Mouse (Mus musculus) lung, postnatal 0 days (tissue): Measurements from ENCODE around the gene Tmem269. TPM values are rescaled to one million over a fixed set of nuclear protein-coding genes. Genes with fewer than 3 reads are reported as not detected.
A peak's percentile ranks its signal among the peaks of the same experiment; 100 is the strongest.

Experiments
- ATAC-seq: fragments of 200-750 bp; cut with Nextera tagmentation; 2 replicates; pipeline ENCODE4 v1.8.0; 2017; ENCODE audit warnings: moderate library complexity
- DNase-seq: peaks from one replicate; pipeline ENCODE4 v3.0.0-alpha.2; 2016; ENCODE audit warnings: low spot score
- H3K27ac ChIP-seq: fragments of 300-500 bp; sonication (generic); 2 replicates; pipeline ENCODE4 v1.5.1; 2014; ENCODE audit warnings: antibody characterized with exemption, mild to moderate bottlenecking, low read length, mixed read lengths
- H3K27me3 ChIP-seq: fragments of 300-500 bp; sonication (generic); replicated peaks from 2 replicates; pipeline ENCODE4 v1.6.1; 2014; ENCODE audit warnings: low read length, mixed read lengths; ENCODE audit not compliant: insufficient read depth
- H3K36me3 ChIP-seq: fragments of 300-500 bp; sonication (generic); 2 replicates; pipeline ENCODE4 v1.6.1; 2014; ENCODE audit warnings: low read length, mixed read lengths; ENCODE audit not compliant: insufficient read depth
- H3K4me1 ChIP-seq: fragments of 300-500 bp; sonication (generic); 2 replicates; pipeline ENCODE4 v1.6.1; 2014; ENCODE audit warnings: antibody characterized with exemption, low read depth, low read length, mixed read lengths; ENCODE audit not compliant: insufficient read depth
- H3K4me2 ChIP-seq: fragments of 300-500 bp; sonication (generic); replicated peaks from 2 replicates; pipeline ENCODE4 v1.6.1; 2014; ENCODE audit warnings: low read depth, mild to moderate bottlenecking, low read length, moderate library complexity, mixed read lengths
- H3K4me3 ChIP-seq: fragments of 300-500 bp; sonication (generic); 2 replicates; pipeline ENCODE4 v1.5.1; 2014; ENCODE audit warnings: low read depth, low read length
- H3K9ac ChIP-seq: fragments of 300-500 bp; sonication (generic); replicated peaks from 2 replicates; pipeline ENCODE4 v1.6.1; 2014; ENCODE audit warnings: low read depth, mild to moderate bottlenecking
- H3K9me3 ChIP-seq: fragments of 300-500 bp; sonication (generic); 2 replicates; pipeline ENCODE4 v1.6.1; 2016; ENCODE audit warnings: low read length, mixed read lengths
- CTCF ChIP-seq: IDR thresholded peaks from 2 replicates; pipeline ENCODE4 v1.5.1; 2016; ENCODE audit warnings: antibody characterized with exemption, mild to moderate bottlenecking
- EP300 ChIP-seq: IDR thresholded peaks from 2 replicates; pipeline ENCODE4 v1.6.1; 2016; ENCODE audit warnings: antibody characterized with exemption, mild to moderate bottlenecking, control low read depth
- WGBS: fragments of 180-500 bp; shearing (Covaris S2); extraction: QIAGEN DNeasy Blood & Tissue Kit; methylation state at CpG from one replicate; pipeline ENCODE4 v1.1.7; 2014; 5-methylcytosine and 5-hydroxymethylcytosine counted together
- polyA plus RNA-seq: library from polyadenylated mRNA; unstranded; fragments of >200 nt; fragmentation: Nextera tagmentation; extraction: Ambion mirVana; gene quantifications from 2 replicates; pipeline ENCODE4 v1.2.1, GENCODE M21; 2015

Gene Tmem269
- polyA plus RNA-seq, 1 experiment from 2014 or later = 0.10 TPM

- TF ChIP-seq EP300 = no peak
- no peak for TF ChIP-seq CTCF
- peak; percentile 49 for DNase-seq
- Histone ChIP-seq H3K4me1 (no peaks in the 10 kb centered on the region), H3K9me3 (no peaks in the 10 kb centered on the region), H3K27ac (no peak overlapping the region), H3K9ac (no peak overlapping the region), H3K27me3 (no peaks in the 10 kb centered on the region), H3K4me2 (no peak overlapping the region), H3K4me3 (no peak overlapping the region), H3K36me3 (no peaks in the 10 kb centered on the region)
- 40% methylated on average over 18 of the region's 18 CpGs for WGBS
- no peak for ATAC-seq
Observed at GRCm38 (mm10) chr4:119178331-119178730, 39.7 kb downstream of the Tmem269 start.

- Histone ChIP-seq H3K27ac (no peak overlapping the region), H3K4me1 (no peaks in the 10 kb centered on the region)
Observed at GRCm38 (mm10) chr4:119177702-119178101, 40.3 kb downstream of the Tmem269 start.

GRCm38 (mm10) chr4:119173851-119174453, 44.1 kb downstream of the Tmem269 start, which contains the start of gene Zfp691:
Zfp691 (minus strand) TSS chr4:119174195.
- no peaks in the 10 kb centered on the region for H3K4me1 ChIP-seq
- TF ChIP-seq EP300 (no peak), CTCF (no peak)
- peak; percentile 100 for ATAC-seq
- no peaks in the 10 kb centered on the region for H3K9me3 ChIP-seq
- H3K4me3 ChIP-seq = peak within 1 kb of the TSS; percentile 73
- peaks cover 10% of the 10 kb centered on the region; the same call in 1 of the 2 replicates for H3K36me3 ChIP-seq
- under 1% methylated on average over 38 of the region's 40 CpGs for WGBS
- peak within 1 kb of the TSS; percentile 55 for H3K27ac ChIP-seq
- no peaks in the 10 kb centered on the region for H3K27me3 ChIP-seq
- peak within 1 kb of the TSS; percentile 82 for H3K4me2 ChIP-seq
- peak; percentile 99 for DNase-seq
- H3K9ac ChIP-seq = peak within 1 kb of the TSS; percentile 70

More at GRCm38 (mm10) chr4:119177702-119178101, 40.3 kb downstream of the Tmem269 start:
- Histone ChIP-seq H3K4me2 (no peak overlapping the region), H3K27me3 (no peaks in the 10 kb centered on the region), H3K4me3 (no peak overlapping the region), H3K36me3 (no peaks in the 10 kb centered on the region), H3K9ac (no peak overlapping the region), H3K9me3 (no peaks in the 10 kb centered on the region)
- WGBS = 70% methylated on average over 5 of the region's 5 CpGs
- no peak for ATAC-seq
- peak; percentile 35 for DNase-seq
- TF ChIP-seq CTCF (no peak), EP300 (no peak)

- ATAC-seq = no peak
- H3K4me1 ChIP-seq = no peaks in the 10 kb centered on the region
- H3K27ac ChIP-seq = 0 out of 2 replicates have a peak overlapping the region, but pooled peaks have one; percentile 55
- TF ChIP-seq EP300 (no peak), CTCF (no peak)
- WGBS = 30% methylated on average over 18 of the region's 18 CpGs
- no peaks in the 10 kb centered on the region for H3K27me3 ChIP-seq
- DNase-seq = no peak
- peak overlapping the region; percentile 73 for H3K4me3 ChIP-seq
- H3K36me3 ChIP-seq = peaks cover 10% of the 10 kb centered on the region; the same call in 1 of the 2 replicates
- H3K4me2 ChIP-seq = peak overlapping the region; percentile 82
- H3K9me3 ChIP-seq = no peaks in the 10 kb centered on the region
- peak overlapping the region; percentile 70 for H3K9ac ChIP-seq
Observed at GRCm38 (mm10) chr4:119172919-119173650, 44.9 kb downstream of the Tmem269 start.

- WGBS = 7% methylated on average over 4 of the region's 4 CpGs
- Histone ChIP-seq H3K4me1 (no peaks in the 10 kb centered on the region), H3K27ac (no peak overlapping the region), H3K4me2 (no peak overlapping the region), H3K9me3 (no peaks in the 10 kb centered on the region), H3K4me3 (no peak overlapping the region), H3K27me3 (no peaks in the 10 kb centered on the region), H3K36me3 (peaks cover 10% of the 10 kb centered on the region; the same call in 1 of the 2 replicates), H3K9ac (no peak overlapping the region)
- peak; percentile 92 for DNase-seq
- ATAC-seq = peak; percentile 60
- no peak for TF ChIP-seq EP300
- TF ChIP-seq CTCF = peak; percentile 93
Observed at GRCm38 (mm10) chr4:119167663-119168062, 50.4 kb downstream of the Tmem269 start.

GRCm38 (mm10) chr4:119167068-119167467, 50.9 kb downstream of the Tmem269 start:
- Histone ChIP-seq H3K4me1 (no peaks in the 10 kb centered on the region), H3K27ac (no peak overlapping the region), H3K36me3 (peaks cover 10% of the 10 kb centered on the region; the same call in 1 of the 2 replicates), H3K4me3 (no peak overlapping the region), H3K9ac (no peak overlapping the region), H3K9me3 (no peaks in the 10 kb centered on the region), H3K4me2 (no peak overlapping the region), H3K27me3 (no peaks in the 10 kb centered on the region)
- ATAC-seq (0 out of 2 replicates have a peak, but pooled peaks have one; percentile 17), DNase-seq (no peak)
- 72% methylated on average over 4 of the region's 4 CpGs for WGBS
- TF ChIP-seq EP300 = no peak
- TF ChIP-seq CTCF = peak; percentile 36
